Mouse (Mus musculus): ENCODE data around the gene B4galnt1.

DNA sequence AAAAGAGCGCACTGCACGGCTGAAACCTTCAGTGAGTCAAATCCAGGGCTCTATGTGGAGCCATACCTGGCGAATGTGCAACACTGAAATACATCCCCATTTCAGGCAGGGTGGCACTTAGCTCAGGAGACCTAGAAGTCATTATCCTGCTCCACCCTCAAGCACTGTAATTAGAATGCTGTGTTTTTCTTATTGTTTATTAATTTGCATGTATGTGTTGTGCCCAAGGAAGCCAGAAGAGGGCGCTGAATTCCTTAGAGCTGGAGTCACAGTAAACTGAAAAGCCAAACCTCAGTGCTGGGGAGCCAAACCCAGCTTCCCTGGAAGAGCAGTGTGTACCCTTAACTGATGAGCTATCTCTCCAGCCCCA, 41.6 kb upstream of the B4galnt1 start:
- peak; percentile 61 to 85 (median 73) for TF ChIP-seq CTCF (IDR thresholded peaks at IDR 0.05 in 2 of 3, conservative IDR thresholded peaks at IDR 0.05 in 1 of 3; ENCODE audit: control insufficient read depth in 1 of 3, insufficient read depth in 1 of 3, low read depth in 2 of 3, low read length in 3 of 3, poor library complexity in 1 of 3, severe bottlenecking in 1 of 3)
- TF ChIP-seq MAX (IDR thresholded peaks at IDR 0.05; ENCODE audit: low read length), result no peak; the same call in none of the 2 replicates

All from MEL (cell line).